Mouse (Mus musculus): Measurements from ENCODE around the gene Asic4. TPM values are rescaled to one million over a fixed set of nuclear protein-coding genes. Genes with fewer than 3 reads are reported as not detected.

Asic4 gene
- polyA plus RNA-seq, 2 experiments: 0.03 TPM; not detected in 1

DNA sequence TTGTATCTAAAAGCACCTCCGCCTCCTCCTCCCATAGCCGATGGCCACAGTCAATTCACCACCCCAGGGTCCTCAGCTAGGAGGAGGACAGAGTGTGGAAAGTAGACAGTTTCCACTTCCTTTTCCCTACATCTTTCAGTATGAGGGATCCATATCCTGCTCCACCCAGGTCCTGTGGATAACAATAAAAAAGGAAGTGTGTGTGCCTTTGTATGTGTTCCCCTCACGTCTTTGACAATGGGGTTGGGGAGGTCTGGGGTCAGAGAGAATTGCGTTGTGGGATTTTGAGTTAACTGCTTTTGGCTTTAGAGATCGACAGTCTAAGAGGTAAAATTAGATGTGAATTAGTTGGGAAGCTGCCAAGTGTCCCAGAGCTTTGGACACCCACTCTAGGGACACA, 59.9 kb downstream of the Asic4 start:
- Histone ChIP-seq H3K4me3 (ENCODE audit: insufficient read depth in 1 of 2, low read depth in 2 of 2, low read length in 2 of 2) (no peak overlapping the region), H3K9me3 (ENCODE audit: control insufficient read depth, low read length) (no peaks in the 10 kb centered on the region), H3K9ac (replicated peaks) (no peak overlapping the region), H3K4me2 (ENCODE audit: low read depth) (no peak overlapping the region), H3K27me3 (ENCODE audit: control insufficient read depth, insufficient read depth, low read length) (peaks cover 17% of the 10 kb centered on the region), H3K4me1 (replicated peaks; ENCODE audit: control insufficient read depth in 2 of 2, insufficient read depth in 2 of 2, low read length in 1 of 2) (peaks cover 0 to 8% of the 10 kb centered on the region in 2 experiments; a peak in 2 of 4 replicates), H3K36me3 (replicated peaks; ENCODE audit: control insufficient read depth, insufficient read depth, low read depth) (no peaks in the 10 kb centered on the region), H3K27ac (no peak overlapping the region)
- TF ChIP-seq CTCF (IDR thresholded peaks at IDR 0.05; ENCODE audit: low read depth) (no peak), EP300 (IDR thresholded peaks at IDR 0.05; ENCODE audit: low read depth) (no peak)
- ATAC-seq (ENCODE audit: insufficient read depth): no peak
- 33% methylated on average over 5 of the region's 5 CpGs for WGBS (ENCODE audit: insufficient replicate concordance)
- no peak for DNase-seq (ENCODE audit: low read depth in 3 of 3, low spot score in 3 of 3)

DNA sequence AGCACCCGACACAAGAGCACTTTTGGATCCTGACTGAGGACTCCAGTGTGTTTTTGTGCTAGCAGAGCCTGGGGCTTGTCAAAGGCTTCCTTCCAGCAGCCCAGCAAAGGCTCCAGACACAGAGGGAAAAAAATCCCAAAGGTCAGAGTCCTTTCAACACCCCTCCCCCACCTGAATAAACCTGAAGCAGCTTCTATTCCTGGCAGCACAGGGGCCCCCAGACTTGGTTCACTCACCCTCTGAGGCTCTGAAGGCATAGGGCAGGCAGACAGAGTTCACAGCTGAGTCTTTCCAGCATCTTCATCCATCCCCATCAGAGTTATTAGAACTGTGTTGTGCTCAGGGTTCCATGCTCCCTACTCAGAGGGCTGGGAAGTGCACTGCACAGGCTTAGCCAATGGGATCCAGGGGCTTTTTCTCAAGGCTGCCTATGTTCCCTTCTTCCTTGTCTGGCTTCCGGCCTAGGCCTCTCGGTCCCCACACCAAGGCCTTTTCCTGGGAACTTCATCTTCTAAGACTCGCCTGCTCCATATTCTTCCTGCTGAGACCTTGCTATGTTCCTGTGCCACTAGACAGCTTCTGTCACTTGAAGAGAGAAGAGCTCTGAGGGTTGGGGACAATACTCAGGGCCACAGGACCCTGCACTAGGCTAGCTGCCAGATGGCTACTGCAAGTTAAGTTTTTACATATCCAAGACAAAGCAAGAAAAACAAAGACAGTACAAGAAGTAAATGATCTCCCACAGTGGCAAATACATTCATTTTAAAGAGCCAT, 61.4 kb downstream of the Asic4 start:
- peaks cover 0 to 8% of the 10 kb centered on the region in 2 experiments; a peak in 2 of 4 replicates for H3K4me1 ChIP-seq (replicated peaks; ENCODE audit: control insufficient read depth in 2 of 2, insufficient read depth in 2 of 2, low read length in 1 of 2)
- H3K9me3 ChIP-seq (ENCODE audit: control insufficient read depth, low read length): no peaks in the 10 kb centered on the region
- DNase-seq (ENCODE audit: low read depth in 3 of 3, low spot score in 3 of 3) (no peak), ATAC-seq (ENCODE audit: insufficient read depth) (no peak)
- peaks cover 2% of the 10 kb centered on the region; the same call in 1 of the 2 replicates for H3K27me3 ChIP-seq (ENCODE audit: control insufficient read depth, insufficient read depth, low read length)
- no peaks in the 10 kb centered on the region for H3K36me3 ChIP-seq (replicated peaks; ENCODE audit: control insufficient read depth, insufficient read depth, low read depth)
- TF ChIP-seq CTCF (IDR thresholded peaks at IDR 0.05; ENCODE audit: low read depth) (no peak), EP300 (IDR thresholded peaks at IDR 0.05; ENCODE audit: low read depth) (no peak)
- H3K4me2 ChIP-seq (ENCODE audit: low read depth): no peak overlapping the region
- H3K9ac ChIP-seq (replicated peaks): no peak overlapping the region
- WGBS (ENCODE audit: insufficient replicate concordance): 53% methylated on average over 4 of the region's 4 CpGs
- H3K4me3 ChIP-seq (ENCODE audit: insufficient read depth in 1 of 2, low read depth in 2 of 2, low read length in 2 of 2): no peak overlapping the region
- no peak overlapping the region for H3K27ac ChIP-seq

DNA sequence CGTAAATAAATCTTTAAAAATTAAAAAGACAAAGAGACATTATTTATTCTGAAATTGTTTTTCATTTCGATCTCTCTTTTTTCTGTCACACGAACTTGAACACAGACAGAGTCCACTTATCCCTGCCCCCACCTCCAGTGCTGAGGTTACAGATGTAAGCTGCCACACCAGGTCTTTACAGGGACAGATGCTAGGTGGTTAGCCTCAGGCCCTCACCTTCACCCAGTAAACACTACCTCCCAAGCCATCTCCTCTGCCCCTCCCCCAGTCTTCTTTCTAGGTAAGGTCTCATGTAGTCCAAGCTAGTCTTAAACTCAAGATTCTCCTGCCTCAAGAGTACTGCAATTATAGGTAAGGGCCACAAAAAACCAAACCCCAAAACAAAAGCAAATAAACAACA, 62.3 kb downstream of the Asic4 start:
- Histone ChIP-seq H3K36me3 (replicated peaks; ENCODE audit: control insufficient read depth, insufficient read depth, low read depth) (no peaks in the 10 kb centered on the region), H3K4me1 (replicated peaks; ENCODE audit: control insufficient read depth in 2 of 2, insufficient read depth in 2 of 2, low read length in 1 of 2) (peaks cover 0 to 5% of the 10 kb centered on the region in 2 experiments; a peak in 2 of 4 replicates), H3K27ac (no peak overlapping the region), H3K9ac (replicated peaks) (no peak overlapping the region), H3K4me2 (ENCODE audit: low read depth) (no peak overlapping the region), H3K4me3 (ENCODE audit: insufficient read depth in 1 of 2, low read depth in 2 of 2, low read length in 2 of 2) (no peak overlapping the region), H3K27me3 (ENCODE audit: control insufficient read depth, insufficient read depth, low read length) (no peaks in the 10 kb centered on the region; the same call in 1 of the 2 replicates), H3K9me3 (ENCODE audit: control insufficient read depth, low read length) (no peaks in the 10 kb centered on the region)
- ATAC-seq (ENCODE audit: insufficient read depth) (no peak), DNase-seq (ENCODE audit: low read depth in 3 of 3, low spot score in 3 of 3) (no peak)
- TF ChIP-seq EP300 (IDR thresholded peaks at IDR 0.05; ENCODE audit: low read depth) (no peak), CTCF (IDR thresholded peaks at IDR 0.05; ENCODE audit: low read depth) (no peak)
- WGBS (ENCODE audit: insufficient replicate concordance): 65% methylated on average over 3 of the region's 3 CpGs

DNA sequence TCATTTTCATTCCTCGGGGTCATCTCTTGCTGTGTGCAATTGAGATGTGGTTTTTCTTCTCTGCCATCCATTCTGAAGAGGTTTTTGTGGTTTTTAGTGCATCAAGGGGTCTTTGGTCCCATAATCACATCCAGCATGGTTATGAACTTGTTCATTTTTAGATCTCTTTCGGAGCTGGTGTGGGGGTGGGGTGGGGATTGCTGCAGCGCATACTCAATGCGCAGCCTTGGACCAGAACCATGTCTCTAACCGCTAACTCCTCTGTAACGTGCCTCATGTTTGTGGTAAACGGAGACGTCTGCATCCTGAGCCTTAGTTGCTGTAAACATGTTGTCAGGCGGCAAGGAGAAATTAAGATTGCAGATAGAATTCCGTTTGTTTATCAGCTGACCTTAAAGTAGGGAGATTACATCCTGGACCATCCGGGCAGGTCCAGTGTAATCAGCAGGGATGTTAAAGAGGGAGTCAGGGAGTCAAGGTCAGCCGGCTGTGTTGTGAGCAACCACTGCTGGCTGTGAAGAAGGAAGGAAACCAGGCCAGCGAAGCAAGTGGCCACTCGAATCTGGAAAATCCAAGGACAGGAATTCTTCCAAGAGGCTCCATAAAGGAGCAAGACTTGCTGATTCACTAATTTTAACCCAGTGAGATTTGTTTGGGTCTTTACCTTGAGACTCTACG, 66.6 kb downstream of the Asic4 start:
- Histone ChIP-seq H3K9me3 (ENCODE audit: control insufficient read depth, low read length) (no peaks in the 10 kb centered on the region), H3K27me3 (ENCODE audit: control insufficient read depth, insufficient read depth, low read length) (no peaks in the 10 kb centered on the region), H3K36me3 (replicated peaks; ENCODE audit: control insufficient read depth, insufficient read depth, low read depth) (no peaks in the 10 kb centered on the region), H3K9ac (replicated peaks) (no peak overlapping the region), H3K4me3 (ENCODE audit: insufficient read depth in 1 of 2, low read depth in 2 of 2, low read length in 2 of 2) (no peak overlapping the region), H3K4me2 (ENCODE audit: low read depth) (no peak overlapping the region), H3K27ac (no peak overlapping the region), H3K4me1 (replicated peaks; ENCODE audit: control insufficient read depth in 2 of 2, insufficient read depth in 2 of 2, low read length in 1 of 2) (peaks cover 0 to 7% of the 10 kb centered on the region in 2 experiments; a peak in 3 of 4 replicates)
- 51% methylated on average over 15 of the region's 15 CpGs for WGBS (ENCODE audit: insufficient replicate concordance)
- DNase-seq (ENCODE audit: low read depth in 3 of 3, low spot score in 3 of 3) (no peak), ATAC-seq (ENCODE audit: insufficient read depth) (no peak)
- TF ChIP-seq CTCF (IDR thresholded peaks at IDR 0.05; ENCODE audit: low read depth): no peak
- TF ChIP-seq EP300 (IDR thresholded peaks at IDR 0.05; ENCODE audit: low read depth): no peak

DNA sequence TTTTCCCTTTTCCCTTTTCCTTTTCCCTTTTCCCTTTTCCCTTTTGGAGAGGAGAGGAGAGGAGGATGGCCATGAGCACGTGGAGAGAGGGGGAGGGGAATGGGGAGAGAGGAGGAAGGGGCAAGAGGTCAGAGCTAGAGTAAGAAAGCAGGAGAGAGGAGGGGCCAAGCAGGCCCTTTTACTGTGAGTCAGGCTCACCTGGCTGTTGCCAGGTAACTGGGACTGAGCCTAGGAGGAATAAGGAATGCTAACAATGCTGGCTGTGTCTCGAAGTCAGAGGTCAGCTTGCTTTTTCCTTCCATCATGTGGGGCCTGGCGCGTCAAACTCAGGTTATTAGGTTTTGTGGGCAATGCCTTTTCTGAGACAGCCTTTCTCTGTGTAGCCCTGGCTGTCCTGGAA, 67.7 kb downstream of the Asic4 start:
- Histone ChIP-seq H3K4me3 (ENCODE audit: insufficient read depth in 1 of 2, low read depth in 2 of 2, low read length in 2 of 2) (no peak overlapping the region), H3K9me3 (ENCODE audit: control insufficient read depth, low read length) (no peaks in the 10 kb centered on the region), H3K9ac (replicated peaks) (no peak overlapping the region), H3K27ac (no peak overlapping the region), H3K36me3 (replicated peaks; ENCODE audit: control insufficient read depth, insufficient read depth, low read depth) (no peaks in the 10 kb centered on the region), H3K27me3 (ENCODE audit: control insufficient read depth, insufficient read depth, low read length) (no peaks in the 10 kb centered on the region), H3K4me1 (replicated peaks; ENCODE audit: control insufficient read depth in 2 of 2, insufficient read depth in 2 of 2, low read length in 1 of 2) (peaks cover 7 to 9% of the 10 kb centered on the region in 2 experiments; a peak in 3 of 4 replicates), H3K4me2 (ENCODE audit: low read depth) (no peak overlapping the region)
- no peak for ATAC-seq (ENCODE audit: insufficient read depth)
- DNase-seq (ENCODE audit: low read depth in 3 of 3, low spot score in 3 of 3): no peak
- no peak for TF ChIP-seq CTCF (IDR thresholded peaks at IDR 0.05; ENCODE audit: low read depth)
- no peak for TF ChIP-seq EP300 (IDR thresholded peaks at IDR 0.05; ENCODE audit: low read depth)
- WGBS (ENCODE audit: insufficient replicate concordance): 68% methylated on average over 4 of the region's 4 CpGs

Measured in liver, embryonic 14.5 days (tissue).